Mouse (Mus musculus) lung, embryonic 16.5 days (tissue): Measurements from ENCODE around the gene Pou2f1. TPM values are rescaled to one million over a fixed set of nuclear protein-coding genes. Genes with fewer than 3 reads are reported as not detected.
"Not testable (repeated sequence)": the region's sequence is repeated elsewhere in the genome, so short reads cannot be mapped to it uniquely, and the experiment has no call there.

Source experiments
- ATAC-seq: fragments of 200-750 bp; cut with Nextera tagmentation; 2 replicates; pipeline ENCODE4 v1.8.0; 2017; ENCODE audit warnings: low read depth, mild to moderate bottlenecking, moderate library complexity
- H3K27ac ChIP-seq: fragments of 300-500 bp; sonication (generic); 2 replicates; pipeline ENCODE4 v1.5.1; 2014; ENCODE audit warnings: mild to moderate bottlenecking, control low read depth, low read length
- H3K27me3 ChIP-seq: fragments of 300-500 bp; sonication (generic); 2 replicates; pipeline ENCODE4 v1.6.1; 2014; ENCODE audit warnings: low read depth, low read length, mixed read lengths; ENCODE audit not compliant: control insufficient read depth, insufficient read depth
- H3K36me3 ChIP-seq: fragments of 300-500 bp; sonication (generic); 2 replicates; pipeline ENCODE4 v1.6.1; 2014; ENCODE audit warnings: low read length; ENCODE audit not compliant: control insufficient read depth, insufficient read depth
- H3K4me1 ChIP-seq: fragments of 300-500 bp; sonication (generic); replicated peaks from 2 replicates; pipeline ENCODE4 v1.6.1; 2014; ENCODE audit warnings: low read length, mixed read lengths; ENCODE audit not compliant: control insufficient read depth, insufficient read depth
- H3K4me2 ChIP-seq: fragments of 300-500 bp; sonication (generic); 2 replicates; pipeline ENCODE4 v1.6.1; 2014; ENCODE audit warnings: low read depth, low read length, control low read depth
- H3K4me3 ChIP-seq: fragments of 300-500 bp; sonication (generic); 2 replicates; pipeline ENCODE4 v1.5.1; 2014; ENCODE audit warnings: mild to moderate bottlenecking, low read length, control low read depth
- H3K9ac ChIP-seq: fragments of 300-500 bp; sonication (generic); 2 replicates; pipeline ENCODE4 v1.6.1; 2014; ENCODE audit warnings: low read length, control low read depth
- H3K9me3 ChIP-seq: fragments of 300-500 bp; sonication (generic); 2 replicates; pipeline ENCODE4 v1.6.1; 2016; ENCODE audit warnings: low read length; ENCODE audit not compliant: control insufficient read depth
- WGBS: fragments of 180-500 bp; shearing (Covaris S2); extraction: QIAGEN DNeasy Blood & Tissue Kit; methylation state at CpG from one replicate; pipeline ENCODE4 v1.1.7; 2014; 5-methylcytosine and 5-hydroxymethylcytosine counted together
- polyA plus RNA-seq: library from polyadenylated mRNA; unstranded; fragments of >200 nt; fragmentation: Nextera tagmentation; extraction: Ambion mirVana; gene quantifications from 2 replicates; pipeline ENCODE4 v1.2.1, GENCODE M21; 2015

Pou2f1 gene
- polyA plus RNA-seq, 1 experiment from 2014 or later, result 16.3 TPM

DNA sequence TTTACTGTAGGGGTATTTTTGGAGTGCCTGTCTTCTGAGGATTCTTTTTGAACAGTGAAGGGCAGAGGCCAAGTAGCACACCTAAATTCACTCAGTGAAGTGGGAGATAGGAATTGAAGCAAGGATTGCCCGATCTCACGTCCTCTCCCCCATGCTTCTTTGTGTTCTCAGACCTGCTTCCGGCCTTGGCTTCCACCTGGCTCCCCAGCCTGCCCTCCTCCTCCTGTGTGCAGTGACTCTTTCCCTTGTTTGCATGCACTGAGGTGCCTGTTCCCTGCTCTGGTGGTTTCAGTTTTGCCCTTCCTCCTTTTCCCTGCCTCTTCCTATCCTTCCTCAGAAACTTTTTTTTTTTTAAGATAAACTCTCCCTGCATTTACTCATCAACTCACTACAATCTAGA, 4.5 kb upstream of the Pou2f1 start:
- no peak overlapping the region for H3K27ac ChIP-seq
- no peak overlapping the region for H3K4me2 ChIP-seq
- no peak overlapping the region for H3K9ac ChIP-seq
- H3K4me1 ChIP-seq, result no peaks in the 10 kb centered on the region
- H3K36me3 ChIP-seq, result no peaks in the 10 kb centered on the region
- H3K9me3 ChIP-seq, result no peaks in the 10 kb centered on the region
- no peak for ATAC-seq
- WGBS, result 40% methylated on average over 3 of the region's 3 CpGs
- no peak overlapping the region for H3K4me3 ChIP-seq
- H3K27me3 ChIP-seq, result no peaks in the 10 kb centered on the region

DNA sequence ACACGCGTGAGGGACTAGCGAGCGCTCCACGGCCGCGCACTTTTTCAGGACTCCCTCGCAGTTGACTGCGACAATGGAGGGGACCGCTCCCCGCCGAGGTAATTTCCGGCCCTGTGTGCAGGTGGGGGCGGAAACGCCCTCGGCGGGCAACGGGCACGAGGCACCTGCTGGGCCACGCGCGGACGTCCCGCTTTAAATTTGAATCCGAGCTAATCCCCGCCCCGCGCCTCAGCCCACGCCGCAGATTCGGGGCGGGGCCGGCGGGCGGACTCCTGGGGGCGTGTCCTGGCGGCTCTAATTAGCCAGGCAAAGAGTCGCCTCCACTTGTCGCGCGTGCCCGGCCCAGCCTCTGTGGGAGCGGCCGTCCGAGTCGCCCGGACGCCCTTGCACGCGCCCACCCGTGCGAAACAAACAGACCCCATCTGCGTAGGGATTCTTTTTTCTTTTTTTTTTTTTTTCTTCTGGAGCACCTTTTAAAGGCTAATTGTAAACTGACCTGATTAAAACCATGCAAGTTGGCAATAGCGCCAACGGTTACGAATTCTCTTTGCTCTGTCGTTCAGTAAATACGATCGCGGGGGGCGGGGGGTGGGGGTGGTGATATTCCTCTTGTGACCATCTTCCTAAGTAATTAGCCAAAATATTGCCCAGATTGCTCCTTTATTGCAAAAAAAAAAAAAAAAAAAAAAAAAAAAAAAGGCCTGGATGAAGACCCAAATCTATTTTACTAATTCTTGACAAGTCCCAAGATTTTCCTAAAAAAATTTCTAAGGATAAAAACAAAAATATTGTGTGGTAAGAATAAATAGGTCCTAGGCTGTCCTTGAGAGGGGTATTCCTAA, 924 bp upstream of the Pou2f1 start:
- under 1% methylated on average over 56 of the region's 61 CpGs for WGBS
- Histone ChIP-seq H3K27me3 (no peaks in the 10 kb centered on the region), H3K9ac (peak overlapping the region; percentile 62), H3K27ac (peak overlapping the region; percentile 90), H3K4me3 (peak overlapping the region; percentile 98), H3K4me1 (peaks cover 9% of the 10 kb centered on the region; the same call in 1 of the 2 replicates), H3K9me3 (no peaks in the 10 kb centered on the region), H3K4me2 (peak overlapping the region; percentile 77), H3K36me3 (no peaks in the 10 kb centered on the region)
- ATAC-seq, result peak; percentile 87

DNA sequence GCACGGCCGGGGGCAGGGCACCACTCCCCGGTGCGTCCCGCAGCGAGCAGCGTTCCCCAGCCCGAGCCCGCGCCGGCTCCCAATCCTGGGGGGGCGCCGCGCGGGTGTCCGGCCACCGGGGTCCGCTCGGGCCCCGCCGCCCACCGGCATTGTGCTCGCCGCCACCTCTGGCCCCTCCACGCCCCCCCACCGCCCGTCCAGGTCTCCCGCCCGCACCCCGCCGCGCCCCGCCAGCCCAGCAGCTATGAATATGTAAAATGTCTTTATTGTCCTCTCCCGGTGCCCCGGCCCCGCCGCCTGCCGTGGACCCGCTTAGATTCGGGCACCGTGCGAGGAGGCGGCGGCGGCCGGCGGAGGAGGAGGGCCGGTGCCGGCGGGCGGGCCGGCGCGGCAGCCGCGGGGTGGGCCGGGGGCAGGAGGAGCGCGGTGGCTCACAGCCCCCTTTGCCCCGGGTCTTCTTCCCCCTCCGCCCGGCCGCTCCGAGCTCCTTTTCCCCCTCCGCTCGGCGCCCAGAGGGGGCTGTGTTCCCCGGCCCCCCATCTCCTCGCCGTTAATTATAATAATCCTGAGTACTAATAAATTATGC, 481 bp downstream of the Pou2f1 start:
- Histone ChIP-seq H3K9ac (peak overlapping the region; percentile 96), H3K27me3 (no peaks in the 10 kb centered on the region), H3K4me3 (peak overlapping the region; percentile 98), H3K4me1 (peaks cover 9% of the 10 kb centered on the region; the same call in 1 of the 2 replicates), H3K9me3 (no peaks in the 10 kb centered on the region), H3K36me3 (no peaks in the 10 kb centered on the region), H3K27ac (peak overlapping the region; percentile 90), H3K4me2 (peak overlapping the region; percentile 95)
- 0% methylated on average over 15 of the region's 70 CpGs for WGBS
- peak; percentile 27 for ATAC-seq

DNA sequence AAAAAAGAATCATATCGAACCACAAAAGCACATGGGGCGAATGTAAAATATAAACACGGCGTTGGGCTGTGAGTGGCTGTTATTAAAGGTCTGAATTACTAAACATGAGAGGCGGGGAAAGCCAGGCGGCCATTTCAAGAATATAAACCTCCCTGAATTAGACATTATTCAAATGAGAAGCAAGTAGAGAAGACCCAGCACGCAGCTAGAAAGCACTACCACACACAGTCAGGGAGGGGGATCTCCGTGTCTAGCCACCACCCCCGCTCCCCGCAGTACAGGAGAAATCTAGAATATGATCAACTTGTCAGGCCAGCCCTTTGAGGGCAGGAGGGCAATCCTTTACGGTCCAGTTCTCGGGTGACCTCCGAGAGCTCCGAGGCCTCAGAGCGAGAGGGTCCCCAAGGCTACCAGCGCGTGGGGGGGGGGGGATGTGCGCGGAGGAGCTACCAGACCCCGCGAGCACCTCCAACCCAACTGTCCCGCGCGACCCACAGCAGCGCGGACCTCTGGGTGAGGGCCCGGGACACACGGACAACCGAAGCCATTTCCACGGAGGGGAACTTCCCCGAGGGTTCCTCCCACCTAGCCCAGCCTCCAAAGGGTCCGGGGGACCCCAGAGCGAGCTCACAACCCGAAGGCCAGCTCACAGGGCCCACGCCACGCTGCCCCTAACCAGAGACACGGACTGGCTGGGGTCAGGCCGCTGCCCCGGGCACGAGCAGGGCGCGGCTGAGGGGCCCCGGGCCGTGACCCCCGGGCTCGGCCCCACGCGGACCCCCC, 1.2 kb downstream of the Pou2f1 start:
- peak overlapping the region; percentile 95 for H3K4me2 ChIP-seq
- H3K9ac ChIP-seq, result peak overlapping the region; percentile 96
- WGBS, result 1% methylated on average over 43 of the region's 48 CpGs
- peak overlapping the region; percentile 98 for H3K4me3 ChIP-seq
- peaks cover 9% of the 10 kb centered on the region; the same call in 1 of the 2 replicates for H3K4me1 ChIP-seq
- no peaks in the 10 kb centered on the region for H3K36me3 ChIP-seq
- ATAC-seq, result no peak; the same call in 1 of the 2 replicates
- no peaks in the 10 kb centered on the region for H3K9me3 ChIP-seq
- H3K27me3 ChIP-seq, result no peaks in the 10 kb centered on the region
- peak overlapping the region; percentile 90 for H3K27ac ChIP-seq

DNA sequence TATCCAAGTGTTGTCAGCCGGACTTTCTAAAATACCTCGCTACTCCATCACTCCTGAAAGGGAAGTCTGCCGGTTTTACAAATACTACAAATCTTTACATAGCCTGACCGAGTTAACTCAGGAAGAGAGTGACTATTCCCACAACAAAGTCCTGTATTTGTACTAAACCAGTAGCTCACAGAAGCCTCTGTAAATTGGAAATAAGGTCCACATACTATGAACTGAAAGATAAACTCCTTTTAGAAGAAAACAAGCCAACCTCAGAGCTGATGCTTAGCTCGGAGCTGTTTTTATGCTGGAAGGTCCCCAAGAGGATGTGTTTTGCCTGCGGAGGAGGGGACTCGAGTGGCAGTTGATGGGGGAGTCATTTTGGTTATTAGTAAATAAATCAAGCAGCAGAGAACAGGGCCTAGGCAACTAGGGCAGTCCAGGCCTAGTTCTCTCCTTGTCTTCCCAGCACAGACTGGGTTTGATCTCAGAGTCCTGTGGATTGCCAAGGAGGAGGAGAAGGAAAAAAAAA, 1.8 kb downstream of the Pou2f1 start:
- H3K36me3 ChIP-seq, result no peaks in the 10 kb centered on the region
- peaks cover 9% of the 10 kb centered on the region; the same call in 1 of the 2 replicates for H3K4me1 ChIP-seq
- H3K4me2 ChIP-seq, result peak overlapping the region; percentile 95
- no peak for ATAC-seq
- peak overlapping the region; percentile 90 for H3K27ac ChIP-seq
- peak overlapping the region; percentile 98 for H3K4me3 ChIP-seq
- WGBS, result 13% methylated on average over 7 of the region's 7 CpGs
- no peaks in the 10 kb centered on the region for H3K9me3 ChIP-seq
- H3K9ac ChIP-seq, result peak overlapping the region; percentile 96; the same call in 1 of the 2 replicates
- H3K27me3 ChIP-seq, result no peaks in the 10 kb centered on the region

DNA sequence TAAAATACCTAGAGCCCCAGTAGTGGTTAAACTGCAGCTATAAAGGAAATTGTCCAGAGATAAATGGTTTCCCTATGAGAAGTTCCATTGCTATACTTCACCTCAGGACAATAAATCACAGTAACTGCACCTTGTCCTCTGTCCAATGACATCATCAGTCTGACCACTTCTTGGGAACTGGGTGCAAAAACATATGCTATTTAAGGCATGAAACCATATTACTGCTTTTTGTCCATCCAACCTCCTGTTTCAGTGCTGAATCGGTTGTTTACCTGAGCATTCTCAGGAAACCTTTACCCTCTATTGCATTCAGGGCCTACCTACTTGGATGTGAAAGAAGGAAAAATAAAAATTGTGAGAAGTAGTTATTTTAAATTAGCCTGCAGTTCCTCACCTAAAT, 2.8 kb downstream of the Pou2f1 start:
- Histone ChIP-seq H3K27ac (no peak overlapping the region), H3K4me1 (peaks cover 9% of the 10 kb centered on the region; the same call in 1 of the 2 replicates), H3K4me3 (no peak overlapping the region), H3K36me3 (no peaks in the 10 kb centered on the region), H3K27me3 (no peaks in the 10 kb centered on the region), H3K9me3 (no peaks in the 10 kb centered on the region), H3K9ac (no peak overlapping the region), H3K4me2 (no peak overlapping the region)
- ATAC-seq, result no peak
- WGBS, result 87% methylated on average over 1 of the region's 1 CpGs

DNA sequence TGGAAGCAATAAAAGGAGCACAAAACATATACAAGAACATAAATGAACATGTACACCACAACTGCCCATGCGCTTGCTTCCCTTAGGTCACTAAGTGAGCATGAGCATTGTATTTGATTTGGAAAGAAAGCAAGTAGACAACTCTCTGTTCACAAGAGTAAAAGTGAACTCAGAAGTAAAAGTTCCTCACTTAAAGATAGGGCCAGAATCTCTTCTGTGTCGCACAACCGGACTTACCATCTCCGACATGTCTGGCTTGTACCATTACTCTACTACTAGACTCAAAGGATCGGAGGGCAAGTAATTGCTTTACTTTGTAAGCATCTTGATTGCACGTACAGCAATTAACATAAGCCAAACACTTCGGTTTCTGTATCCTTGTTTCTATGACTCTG, 6.8 kb downstream of the Pou2f1 start:
- H3K9me3 ChIP-seq, result no peaks in the 10 kb centered on the region
- no peak overlapping the region for H3K27ac ChIP-seq
- peaks cover 6% of the 10 kb centered on the region; the same call in 1 of the 2 replicates for H3K4me1 ChIP-seq
- H3K27me3 ChIP-seq, result no peaks in the 10 kb centered on the region
- H3K4me3 ChIP-seq, result no peak overlapping the region
- no peaks in the 10 kb centered on the region for H3K36me3 ChIP-seq
- no peak for ATAC-seq
- H3K4me2 ChIP-seq, result no peak overlapping the region
- no peak overlapping the region for H3K9ac ChIP-seq
- WGBS, result 89% methylated on average over 7 of the region's 7 CpGs

DNA sequence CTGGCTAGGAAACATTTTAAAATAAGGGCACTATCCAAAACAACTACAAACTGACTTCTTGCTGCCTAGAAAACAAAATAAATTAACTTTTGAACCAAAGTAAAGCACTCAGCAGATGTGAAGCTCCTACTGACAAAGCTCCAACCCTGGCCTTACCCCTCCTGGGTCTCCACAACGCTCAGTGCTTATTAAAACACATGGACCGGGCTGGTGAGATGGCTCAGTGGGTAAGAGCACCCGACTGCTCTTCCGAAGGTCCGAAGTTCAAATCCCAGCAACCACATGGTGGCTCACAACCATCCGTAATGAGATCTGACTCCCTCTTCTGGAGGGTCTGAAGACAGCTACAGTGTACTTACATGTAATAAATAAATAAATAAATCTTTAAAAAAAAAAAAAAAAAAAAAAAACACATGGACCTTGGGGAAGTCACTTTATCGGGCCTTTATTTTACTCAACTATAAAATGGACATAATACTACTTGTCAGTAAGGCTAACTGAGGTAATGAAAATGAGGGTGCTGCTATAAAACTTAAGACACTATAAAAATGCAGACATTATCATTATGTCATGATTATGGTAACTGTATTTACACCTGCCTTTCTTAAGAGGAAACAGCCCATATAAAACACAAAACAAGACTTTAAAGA, 7.3 kb downstream of the Pou2f1 start:
- ATAC-seq, H3K9ac ChIP-seq, H3K4me2 ChIP-seq, H3K36me3 ChIP-seq, H3K27ac ChIP-seq, H3K4me3 ChIP-seq, H3K4me1 ChIP-seq, H3K27me3 ChIP-seq, H3K9me3 ChIP-seq: not testable (repeated sequence)
- WGBS, result 87% methylated on average over 6 of the region's 7 CpGs
